31 mouse cellular contexts compared by ENCODE assay signal in genomic region chr5:149159021-149159420, GRCm38 (mm10). TPM values are rescaled to one million over a fixed set of nuclear protein-coding genes. Genes with fewer than 3 reads are reported as not detected.
DNase-seq lines count a peak whose midpoint lies in the region; ATAC-seq lines count a peak whose summit lies in the region.
"Had no signal": no experiment of that assay in that cellular context is flagged by ENCODE, and none has a peak within 500 bp of the region (broad histone marks: within the 10 kb centered on the region; RNA-seq: fewer than 3 reads in every experiment).

No protein-coding gene starts in this region.

- H3K9ac ChIP-seq in kidney, embryonic 15.5 days: no peak overlapping the region
- H3K9ac ChIP-seq: embryonic facial prominence, embryonic 12.5 days; heart, embryonic 13.5 days; hindbrain, embryonic 14.5 days; limb, embryonic 12.5 days; midbrain, embryonic 12.5 days; neural tube, embryonic 12.5 days had no signal

- ATAC-seq in kidney, embryonic 15.5 days (replicated peaks; ENCODE audit: low FRiP score): no peak
- no peak for ATAC-seq in cerebellum, adult (ENCODE audit: insufficient number of reproducible peaks, low FRiP score, low TSS enrichment)
- ATAC-seq: forebrain, embryonic 14.5 days; intestine, postnatal 0 days; lung, postnatal 0 days had no signal

- intact Hi-C loops in heart, postnatal 14 days (cut with DNase I): no loop called here

- H3K27me3 ChIP-seq in kidney, embryonic 15.5 days: no peaks in the 10 kb centered on the region
- H3K27me3 ChIP-seq: embryonic facial prominence, embryonic 12.5 days; heart, embryonic 13.5 days; limb, embryonic 12.5 days; midbrain, embryonic 12.5 days; neural tube, embryonic 12.5 days had no signal

- H3K27ac ChIP-seq in kidney, embryonic 15.5 days: no peak overlapping the region
- H3K27ac ChIP-seq: embryonic facial prominence, embryonic 12.5 days; heart, embryonic 13.5 days; hindbrain, embryonic 14.5 days; layer of hippocampus, adult 2 months; left cerebral cortex, adult 2 months; limb, embryonic 12.5 days; midbrain, embryonic 12.5 days; neural tube, embryonic 12.5 days had no signal

- WGBS in kidney, embryonic 15.5 days: 80% methylated on average over 6 of the region's 6 CpGs

- peak; percentile 16 for DNase-seq in gastrocnemius, postnatal 25 days
- DNase-seq in gastrocnemius, adult 8-10 months (ENCODE audit: low spot score in 2 of 2): no peak
- DNase-seq in heart, adult 9 months (ENCODE audit: low spot score in 2 of 2): peak; percentile 49 to 63
- DNase-seq in heart, postnatal 14 days: no peak
- peak; percentile 49 to 80 for DNase-seq in kidney, adult 8-10 months
- DNase-seq in kidney, postnatal 36 days: peak; percentile 61 to 86
- DNase-seq: adrenal gland, postnatal 14 days; B cell, adult 2 months; cerebellum, adult 11-12 months; cerebellum, adult 9-11 months; embryo, embryonic 11 days; lung, postnatal 4 days; right cerebral cortex, adult 18-20 months; spleen, adult 18-20 months; thymus, postnatal 14 days had no signal

- no peak overlapping the region for H3K4me2 ChIP-seq in kidney, embryonic 15.5 days
- H3K4me2 ChIP-seq: embryonic facial prominence, embryonic 12.5 days; heart, embryonic 13.5 days; hindbrain, embryonic 14.5 days; limb, embryonic 12.5 days; liver, embryonic 11.5 days; midbrain, embryonic 12.5 days; neural tube, embryonic 12.5 days had no signal

- H3K4me1 ChIP-seq in kidney, embryonic 15.5 days: no peaks in the 10 kb centered on the region
- H3K4me1 ChIP-seq: embryonic facial prominence, embryonic 12.5 days; heart, embryonic 13.5 days; limb, embryonic 12.5 days; midbrain, embryonic 12.5 days; neural tube, embryonic 12.5 days had no signal

- no peaks in the 10 kb centered on the region for H3K36me3 ChIP-seq in kidney, embryonic 15.5 days
- H3K36me3 ChIP-seq: embryonic facial prominence, embryonic 12.5 days; heart, embryonic 13.5 days; limb, embryonic 12.5 days; midbrain, embryonic 12.5 days; neural tube, embryonic 12.5 days had no signal

- no peaks in the 10 kb centered on the region for H3K9me3 ChIP-seq in kidney, embryonic 15.5 days (replicated peaks)
- H3K9me3 ChIP-seq: embryonic facial prominence, embryonic 12.5 days; heart, embryonic 13.5 days; limb, embryonic 12.5 days; megakaryocyte, embryonic 14.5 days; midbrain, embryonic 12.5 days; neural tube, embryonic 12.5 days had no signal

- no peak overlapping the region for H3K4me3 ChIP-seq in kidney, embryonic 15.5 days (replicated peaks)
- H3K4me3 ChIP-seq: embryonic facial prominence, embryonic 12.5 days; heart, embryonic 13.5 days; layer of hippocampus, adult 2 months; left cerebral cortex, adult 2 months; limb, embryonic 12.5 days; megakaryocyte, embryonic 14.5 days; midbrain, embryonic 12.5 days; myocyte; neural tube, embryonic 12.5 days had no signal

RNA-seq across cellular contexts. Expression of gene Uspl1, which starts 25.1 kb away (rescaled TPM):
- total RNA-seq in gastrocnemius, postnatal 25 days (2021): 10 to 100 TPM; 20.2 to 22.0 TPM
- 10 to 100 TPM; 29.8 to 41.7 (median 32.2) TPM for total RNA-seq in gastrocnemius, adult 8-10 months (2022)
- 10 to 100 TPM; 17.6 to 19.6 TPM for total RNA-seq in heart, postnatal 14 days (2021)
- polyA plus RNA-seq in kidney, embryonic 15.5 days (2015; fragmentation: Nextera tagmentation; extraction: Ambion mirVana): 40.0 and 44.8 TPM in 2 replicates

RNA-seq across cellular contexts. Expression of gene Hmgb1, which starts 25.3 kb away (rescaled TPM):
- 10 to 100 TPM; 84.3 to 87.9 TPM for total RNA-seq in gastrocnemius, postnatal 25 days (2021)
- total RNA-seq in gastrocnemius, adult 8-10 months (2022): 100 to 1,000 TPM in 3 of 4 experiments, 10 to 100 TPM in 1; 90.7 to 109 (median 107) TPM
- total RNA-seq in heart, postnatal 14 days (2021): 100 to 1,000 TPM; 119 to 130 TPM
- polyA plus RNA-seq in kidney, embryonic 15.5 days (2015; fragmentation: Nextera tagmentation; extraction: Ambion mirVana): 1,463 and 1,782 TPM in 2 replicates

Comparison
In these comparisons a context has a peak if more than half of its experiments do, and no peak if none do; other contexts are left out.
1. DNase-seq: peak in gastrocnemius, postnatal 25 days (single experiment), heart, adult 9 months (2 of 2), kidney, adult 8-10 months (2 of 2) and kidney, postnatal 36 days (2 of 2); none in gastrocnemius, adult 8-10 months (0 of 2) and heart, postnatal 14 days (0 of 2).